Mouse (Mus musculus) heart, embryonic 11.5 days (tissue): ENCODE measurements around the gene Arhgef26. TPM values are rescaled to one million over a fixed set of nuclear protein-coding genes. Genes with fewer than 3 reads are reported as not detected.

Source experiments
- ATAC-seq: fragments of 200-750 bp; cut with Nextera tagmentation; replicated peaks from 2 replicates; pipeline ENCODE4 v1.8.0; 2017; ENCODE audit warnings: moderate library complexity; ENCODE audit not compliant: insufficient number of reproducible peaks, low FRiP score, low TSS enrichment
- H3K27ac ChIP-seq: fragments of 300-500 bp; sonication (generic); 2 replicates; pipeline ENCODE4 v1.5.1; 2014; ENCODE audit warnings: mild to moderate bottlenecking, low read depth, low read length
- H3K27me3 ChIP-seq: fragments of 300-500 bp; sonication (generic); 2 replicates; pipeline ENCODE4 v1.6.1; 2014; ENCODE audit warnings: mild to moderate bottlenecking, low read length, mixed read lengths; ENCODE audit not compliant: control insufficient read depth, insufficient read depth
- H3K36me3 ChIP-seq: fragments of 300-500 bp; sonication (generic); 2 replicates; pipeline ENCODE4 v1.6.1; 2014; ENCODE audit warnings: mild to moderate bottlenecking, low read length, moderate library complexity, mixed read lengths; ENCODE audit not compliant: control insufficient read depth, insufficient read depth
- H3K4me1 ChIP-seq: fragments of 300-500 bp; sonication (generic); 2 replicates; pipeline ENCODE4 v1.6.1; 2014; ENCODE audit warnings: low read length; ENCODE audit not compliant: control insufficient read depth, insufficient read depth
- H3K4me2 ChIP-seq: fragments of 300-500 bp; sonication (generic); 2 replicates; pipeline ENCODE4 v1.6.1; 2014; ENCODE audit warnings: mild to moderate bottlenecking, moderate library complexity
- H3K4me3 ChIP-seq: fragments of 300-500 bp; sonication (generic); 2 replicates; pipeline ENCODE4 v1.5.1; 2014; ENCODE audit warnings: low read depth, low read length
- H3K9ac ChIP-seq: fragments of 300-500 bp; sonication (generic); 2 replicates; pipeline ENCODE4 v1.6.1; 2014; ENCODE audit warnings: mild to moderate bottlenecking, low read depth, low read length, moderate library complexity
- H3K9me3 ChIP-seq: fragments of 300-500 bp; sonication (generic); replicated peaks from 2 replicates; pipeline ENCODE4 v1.6.1; 2016; ENCODE audit warnings: low read length; ENCODE audit not compliant: control insufficient read depth
- WGBS: fragments of 180-500 bp; shearing (Covaris S2); extraction: QIAGEN DNeasy Blood & Tissue Kit; methylation state at CpG from one replicate; pipeline ENCODE4 v1.1.7; 2014; ENCODE audit not compliant: insufficient replicate concordance; 5-methylcytosine and 5-hydroxymethylcytosine counted together
- polyA plus RNA-seq: library from polyadenylated mRNA; unstranded; fragments of >200 nt; fragmentation: Nextera tagmentation; extraction: Ambion mirVana; gene quantifications from 2 replicates; pipeline ENCODE4 v1.2.1, GENCODE M21; 2014

Gene Arhgef26
- polyA plus RNA-seq, 1 experiment from 2014 or later: 5.2 TPM

DNA sequence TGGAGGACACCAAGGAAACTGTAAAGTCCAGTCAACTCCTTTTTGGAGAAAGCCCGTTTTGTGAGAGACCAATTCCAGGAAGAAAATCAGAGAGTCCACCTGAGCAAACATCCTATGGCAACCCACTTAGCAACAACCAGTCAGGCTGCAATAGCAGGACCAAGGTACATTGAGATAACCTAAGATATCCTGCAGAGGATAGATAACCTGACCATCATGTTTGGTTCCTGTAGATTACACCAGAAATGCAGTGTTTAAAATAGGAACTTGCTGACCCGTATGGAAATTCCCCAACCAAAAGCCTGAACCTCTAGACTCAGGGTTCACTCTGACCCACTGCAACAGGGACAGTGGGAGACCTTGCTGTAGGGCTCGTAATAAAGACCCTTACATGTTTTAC lies 126.1 kb downstream of the Arhgef26 start:
- H3K27me3 ChIP-seq: no peaks in the 10 kb centered on the region
- ATAC-seq: no peak
- WGBS: 57% methylated on average over 3 of the region's 3 CpGs
- peaks cover under 1% of the 10 kb centered on the region; the same call in 1 of the 2 replicates for H3K36me3 ChIP-seq
- no peaks in the 10 kb centered on the region for H3K4me1 ChIP-seq
- no peak overlapping the region for H3K9ac ChIP-seq
- no peak overlapping the region for H3K4me3 ChIP-seq
- no peak overlapping the region for H3K4me2 ChIP-seq
- H3K9me3 ChIP-seq: no peaks in the 10 kb centered on the region
- no peak overlapping the region for H3K27ac ChIP-seq

DNA sequence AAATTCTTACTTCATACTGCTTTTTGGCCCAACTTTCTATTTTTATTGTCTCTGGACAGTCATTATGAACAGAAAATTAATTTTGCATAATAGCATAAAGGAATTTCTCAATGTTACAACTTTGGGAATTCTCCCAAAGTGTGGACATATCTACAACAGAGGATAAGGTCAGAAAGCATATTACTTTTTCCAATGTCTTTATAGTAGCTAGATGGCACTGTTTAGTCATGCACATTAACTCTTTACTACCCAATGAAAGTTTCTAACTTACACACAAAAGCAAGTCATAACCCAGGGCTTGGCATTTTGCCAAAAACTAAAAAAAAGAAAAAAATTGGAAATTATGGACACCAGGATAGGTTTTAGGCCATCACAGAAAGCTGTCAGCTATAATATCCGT lies 132.0 kb downstream of the Arhgef26 start:
- H3K4me1 ChIP-seq: no peaks in the 10 kb centered on the region
- H3K9me3 ChIP-seq: no peaks in the 10 kb centered on the region
- no peak overlapping the region for H3K4me3 ChIP-seq
- no peak overlapping the region for H3K4me2 ChIP-seq
- H3K36me3 ChIP-seq: peaks cover 15% of the 10 kb centered on the region
- 93% methylated on average over 1 of the region's 1 CpGs for WGBS
- H3K9ac ChIP-seq: no peak overlapping the region
- no peak for ATAC-seq
- no peak overlapping the region for H3K27ac ChIP-seq
- H3K27me3 ChIP-seq: no peaks in the 10 kb centered on the region

DNA sequence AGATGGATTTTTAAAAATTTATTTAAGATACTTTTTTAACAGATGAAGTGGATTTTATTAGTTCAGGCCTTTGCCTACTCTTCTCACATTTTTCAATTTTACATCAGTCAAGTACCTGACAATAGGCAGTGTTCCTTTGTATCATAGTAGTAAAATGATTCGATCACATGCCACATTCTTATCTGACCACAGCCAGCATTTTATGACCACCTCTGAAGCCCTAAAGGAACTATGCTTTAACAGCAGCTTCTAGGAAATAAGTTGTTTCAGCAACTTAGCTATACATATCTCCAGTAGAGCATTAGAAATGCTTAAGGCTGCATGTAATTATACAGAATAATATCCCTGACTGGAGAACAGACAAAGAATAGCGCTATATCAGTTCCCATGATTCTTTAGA lies 146.2 kb downstream of the Arhgef26 start:
- Histone ChIP-seq H3K9me3 (no peaks in the 10 kb centered on the region), H3K9ac (no peak overlapping the region), H3K4me1 (no peaks in the 10 kb centered on the region), H3K4me2 (no peak overlapping the region), H3K36me3 (peaks cover 7% of the 10 kb centered on the region), H3K4me3 (no peak overlapping the region), H3K27ac (no peak overlapping the region), H3K27me3 (no peaks in the 10 kb centered on the region)
- ATAC-seq: no peak
- WGBS: 90% methylated on average over 2 of the region's 2 CpGs

DNA sequence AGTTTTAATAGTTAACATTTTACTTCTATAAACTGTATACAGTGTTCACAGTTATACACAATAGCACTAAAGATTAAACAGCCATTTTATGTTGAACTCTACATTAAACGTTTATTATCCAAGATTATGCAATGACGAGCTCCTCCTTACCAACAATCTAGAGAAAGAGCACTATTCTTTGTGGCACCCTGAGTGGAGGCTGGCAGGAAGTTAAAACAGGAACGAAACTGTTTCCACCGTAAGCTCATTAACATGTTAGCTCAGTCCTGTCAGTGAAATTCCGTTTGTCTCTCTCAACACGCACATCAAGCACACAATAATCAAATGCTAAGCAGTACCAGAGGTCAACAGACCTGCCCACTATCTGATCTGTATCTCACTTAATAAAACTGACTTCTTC lies 154.4 kb downstream of the Arhgef26 start:
- no peak for ATAC-seq
- Histone ChIP-seq H3K9me3 (no peaks in the 10 kb centered on the region), H3K4me3 (no peak overlapping the region), H3K9ac (no peak overlapping the region), H3K27me3 (no peaks in the 10 kb centered on the region), H3K27ac (no peak overlapping the region), H3K4me2 (no peak overlapping the region), H3K36me3 (peaks cover 15% of the 10 kb centered on the region), H3K4me1 (no peaks in the 10 kb centered on the region)
- WGBS: 90% methylated on average over 6 of the region's 6 CpGs

GRCm38 (mm10) chr3:62499327-62499726 lies 161.2 kb downstream of the Arhgef26 start:
- no peak overlapping the region for H3K4me3 ChIP-seq
- no peaks in the 10 kb centered on the region for H3K27me3 ChIP-seq
- 82% methylated on average over 4 of the region's 4 CpGs for WGBS
- H3K4me1 ChIP-seq: no peaks in the 10 kb centered on the region
- no peak overlapping the region for H3K9ac ChIP-seq
- no peak for ATAC-seq
- H3K27ac ChIP-seq: no peak overlapping the region
- no peak overlapping the region for H3K4me2 ChIP-seq
- H3K36me3 ChIP-seq: peaks cover 11% of the 10 kb centered on the region; the same call in 1 of the 2 replicates
- no peaks in the 10 kb centered on the region for H3K9me3 ChIP-seq

- Histone ChIP-seq H3K4me2 (peak overlapping the region; percentile 68), H3K27me3 (no peaks in the 10 kb centered on the region), H3K4me3 (peak overlapping the region; percentile 89), H3K9me3 (no peaks in the 10 kb centered on the region), H3K9ac (no peak overlapping the region), H3K36me3 (no peaks in the 10 kb centered on the region), H3K27ac (no peak overlapping the region), H3K4me1 (peaks cover 6% of the 10 kb centered on the region)
- WGBS: 69% methylated on average over 5 of the region's 5 CpGs
- no peak for ATAC-seq
Measured at GRCm38 (mm10) chr3:62505166-62505900, 167.2 kb downstream of the Arhgef26 start.

DNA sequence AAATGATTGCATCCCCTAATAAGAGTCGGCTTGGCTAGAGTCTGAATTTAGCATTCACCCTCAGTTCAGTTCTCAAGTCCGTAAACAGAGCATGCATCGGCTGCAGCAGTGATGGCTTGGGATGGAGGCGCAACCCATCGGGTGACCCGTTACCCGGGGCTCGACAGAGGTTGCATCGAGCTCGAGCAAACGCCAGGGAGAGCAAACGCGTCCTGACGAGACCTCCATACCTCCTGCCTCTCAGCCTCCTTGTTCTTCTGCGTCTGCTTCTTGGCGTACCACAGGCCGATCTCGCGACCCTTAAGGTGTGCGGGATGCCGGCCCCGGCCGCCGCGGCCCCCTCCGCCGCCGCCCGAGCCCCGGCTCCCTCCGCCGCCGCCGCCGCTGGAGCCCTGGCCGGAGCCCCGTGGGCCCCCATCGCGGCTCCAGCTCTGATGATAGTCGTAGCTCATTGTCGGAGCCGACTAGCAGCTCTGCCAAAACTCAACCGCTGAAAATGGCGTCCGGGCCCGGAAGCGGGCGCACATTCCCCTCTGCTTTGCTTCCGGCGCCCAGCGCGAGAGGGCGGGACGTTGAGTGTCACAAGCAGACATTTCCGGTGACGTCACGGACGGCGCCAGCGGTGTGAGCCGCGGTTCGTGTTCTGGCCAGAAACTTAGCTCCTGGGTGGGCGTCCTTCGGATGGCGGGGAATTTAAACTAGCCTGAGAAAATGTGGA lies 168.5 kb downstream of the Arhgef26 start, which contains the start of gene Dhx36:
Dhx36 (minus strand) TSS at position 517 of the 718 bp plus-strand sequence.
- ATAC-seq: peak; percentile 97
- Histone ChIP-seq H3K4me3 (peak within 1 kb of the TSS; percentile 89), H3K4me2 (peak within 1 kb of the TSS; percentile 68), H3K36me3 (no peaks in the 10 kb centered on the region), H3K4me1 (peaks cover 6% of the 10 kb centered on the region), H3K9ac (peak within 1 kb of the TSS; percentile 88), H3K9me3 (no peaks in the 10 kb centered on the region), H3K27ac (peak within 1 kb of the TSS; percentile 92), H3K27me3 (no peaks in the 10 kb centered on the region)
- WGBS: under 1% methylated on average over 62 of the region's 66 CpGs

DNA sequence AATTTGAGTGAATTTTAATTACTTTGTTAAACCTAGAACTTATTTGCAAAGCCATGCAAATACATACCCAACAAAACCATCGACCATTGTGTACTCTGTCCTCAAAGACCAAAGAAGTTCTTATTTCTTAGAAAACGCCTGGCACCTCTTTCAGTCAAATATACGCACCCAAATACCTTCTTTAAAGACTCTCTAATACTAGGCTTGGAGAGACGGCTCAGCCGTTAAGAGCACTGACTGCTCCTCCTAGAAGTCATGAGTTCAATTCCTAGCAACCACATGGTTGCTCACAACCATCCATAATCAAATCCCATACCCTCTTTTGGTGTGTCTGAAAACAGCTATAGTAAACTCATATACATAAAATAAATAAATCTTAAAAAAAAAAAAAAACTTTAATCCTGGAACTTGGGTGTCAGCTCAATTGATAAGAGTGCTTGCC lies 169.1 kb downstream of the Arhgef26 start:
- H3K36me3 ChIP-seq: no peaks in the 10 kb centered on the region
- H3K9me3 ChIP-seq: no peaks in the 10 kb centered on the region
- H3K4me3 ChIP-seq: peak overlapping the region; percentile 89
- 42% methylated on average over 5 of the region's 5 CpGs for WGBS
- no peak for ATAC-seq
- H3K4me1 ChIP-seq: peaks cover 6% of the 10 kb centered on the region
- peak overlapping the region; percentile 88; the same call in 1 of the 2 replicates for H3K9ac ChIP-seq
- peak overlapping the region; percentile 68 for H3K4me2 ChIP-seq
- no peak overlapping the region for H3K27ac ChIP-seq
- H3K27me3 ChIP-seq: no peaks in the 10 kb centered on the region
